Mouse (Mus musculus) heart, postnatal 4 days (tissue): ENCODE measurements around the gene Acsbg2. TPM values are rescaled to one million over a fixed set of nuclear protein-coding genes. Genes with fewer than 3 reads are reported as not detected.

ENCODE experiments used
- DNase-seq: peaks from one replicate; pipeline ENCODE4 v3.0.0; 2021
- total RNA-seq, 2 experiments: library from RNA; stranded (reverse); gene quantifications; 2 replicates each; pipeline ENCODE4 v1.2.3; 2021

Gene Acsbg2
- total RNA-seq, 2 experiments from 2014 or later: not detected

GRCm38 (mm10) chr17:56871767-56872166 lies 2.5 kb downstream of the Acsbg2 start:
- DNase-seq: no peak

GRCm38 (mm10) chr17:56870287-56870953 lies 3.8 kb downstream of the Acsbg2 start:
- DNase-seq: no peak

- DNase-seq: no peak
These were observed 4.7 kb downstream of the Acsbg2 start for GRCm38 (mm10) chr17:56869481-56869977.

- no peak for DNase-seq
These were observed 8.2 kb downstream of the Acsbg2 start for GRCm38 (mm10) chr17:56866071-56866470.

- DNase-seq: peak; percentile 24
These were observed 13.1 kb downstream of the Acsbg2 start for GRCm38 (mm10) chr17:56861197-56861596.

GRCm38 (mm10) chr17:56858922-56859321 lies 15.3 kb downstream of the Acsbg2 start:
- peak; percentile 61 for DNase-seq

GRCm38 (mm10) chr17:56858216-56858615 lies 16.0 kb downstream of the Acsbg2 start:
- DNase-seq: peak; percentile 75

- no peak for DNase-seq
These were observed 18.8 kb downstream of the Acsbg2 start for GRCm38 (mm10) chr17:56855421-56855820.

GRCm38 (mm10) chr17:56851167-56851566 lies 23.1 kb downstream of the Acsbg2 start:
- DNase-seq: no peak

- no peak for DNase-seq
These were observed 24.5 kb downstream of the Acsbg2 start for GRCm38 (mm10) chr17:56849710-56850109.

GRCm38 (mm10) chr17:56848785-56849184 lies 25.5 kb downstream of the Acsbg2 start:
- no peak for DNase-seq

GRCm38 (mm10) chr17:56843678-56844077 lies 30.6 kb downstream of the Acsbg2 start:
- DNase-seq: no peak

- no peak for DNase-seq
These were observed 32.1 kb downstream of the Acsbg2 start for GRCm38 (mm10) chr17:56842173-56842572.

- DNase-seq: no peak
These were observed 33.7 kb downstream of the Acsbg2 start for GRCm38 (mm10) chr17:56840524-56840923.

GRCm38 (mm10) chr17:56836336-56836735 lies 37.9 kb downstream of the Acsbg2 start:
- no peak for DNase-seq

- no peak for DNase-seq
These were observed 40.9 kb downstream of the Acsbg2 start for GRCm38 (mm10) chr17:56833381-56833780.

GRCm38 (mm10) chr17:56832918-56833317 lies 41.3 kb downstream of the Acsbg2 start:
- no peak for DNase-seq

- DNase-seq: peak; percentile 99
These were observed 43.0 kb downstream of the Acsbg2 start for GRCm38 (mm10) chr17:56831111-56831816.

GRCm38 (mm10) chr17:56830411-56831110 lies 43.7 kb downstream of the Acsbg2 start, which contains the start of gene Rfx2:
Gene Rfx2 (minus strand): TSS chr17:56831013.
- DNase-seq: peak; percentile 20

GRCm38 (mm10) chr17:56829795-56830194 lies 44.5 kb downstream of the Acsbg2 start:
- DNase-seq: peak; percentile 25

GRCm38 (mm10) chr17:56829171-56829570 lies 45.1 kb downstream of the Acsbg2 start:
- no peak for DNase-seq

- DNase-seq: no peak
These were observed 47.5 kb downstream of the Acsbg2 start for GRCm38 (mm10) chr17:56826718-56827117.

- no peak for DNase-seq
These were observed 50.9 kb downstream of the Acsbg2 start for GRCm38 (mm10) chr17:56823352-56823751.
